Mouse (Mus musculus) liver, embryonic 11.5 days (tissue): ENCODE data around the gene Sema3b. TPM values are rescaled to one million over a fixed set of nuclear protein-coding genes. Genes with fewer than 3 reads are reported as not detected.

ENCODE experiments used
- ATAC-seq: fragments of 200-750 bp; cut with Nextera tagmentation; replicated peaks from 2 replicates; pipeline ENCODE4 v1.8.0; 2017; ENCODE audit warnings: moderate number of reproducible peaks, mild to moderate bottlenecking, moderate TSS enrichment, moderate library complexity; ENCODE audit not compliant: low FRiP score
- DNase-seq: peaks from one replicate; pipeline ENCODE4 v3.0.0-alpha.2; 2017; ENCODE audit warnings: low spot score
- H3K27ac ChIP-seq: fragments of 300-500 bp; sonication (generic); 2 replicates; pipeline ENCODE4 v1.5.1; 2014; ENCODE audit warnings: mild to moderate bottlenecking, low read depth, low read length, control low read depth
- H3K27me3 ChIP-seq: fragments of 300-500 bp; sonication (generic); replicated peaks from 2 replicates; pipeline ENCODE4 v1.6.1; 2014; ENCODE audit warnings: low read length, mixed read lengths; ENCODE audit not compliant: control insufficient read depth, insufficient read depth
- H3K36me3 ChIP-seq: fragments of 300-500 bp; sonication (generic); 2 replicates; pipeline ENCODE4 v1.6.1; 2014; ENCODE audit warnings: mild to moderate bottlenecking, low read length, moderate library complexity, mixed read lengths; ENCODE audit not compliant: control insufficient read depth, insufficient read depth
- H3K4me1 ChIP-seq: fragments of 300-500 bp; sonication (generic); replicated peaks from 2 replicates; pipeline ENCODE4 v1.6.1; 2014; ENCODE audit warnings: low read length, mixed read lengths; ENCODE audit not compliant: control insufficient read depth, insufficient read depth
- H3K4me2 ChIP-seq: fragments of 300-500 bp; sonication (generic); 2 replicates; pipeline ENCODE4 v1.6.1; 2014; ENCODE audit warnings: mild to moderate bottlenecking, control low read depth, moderate library complexity
- H3K4me3 ChIP-seq: fragments of 300-500 bp; sonication (generic); 2 replicates; pipeline ENCODE4 v1.5.1; 2014; ENCODE audit warnings: low read depth, low read length, control low read depth
- H3K9ac ChIP-seq: fragments of 300-500 bp; sonication (generic); 2 replicates; pipeline ENCODE4 v1.6.1; 2014; ENCODE audit warnings: low read depth, low read length, control low read depth
- H3K9me3 ChIP-seq: fragments of 300-500 bp; sonication (generic); 2 replicates; pipeline ENCODE4 v1.6.1; 2016; ENCODE audit warnings: low read length, inconsistent platforms, mixed read lengths; ENCODE audit not compliant: control insufficient read depth
- WGBS: fragments of 180-500 bp; shearing (Covaris S2); extraction: QIAGEN DNeasy Blood & Tissue Kit; methylation state at CpG from one replicate; pipeline ENCODE4 v1.1.7; 2014; 5-methylcytosine and 5-hydroxymethylcytosine counted together
- polyA plus RNA-seq: library from polyadenylated mRNA; unstranded; fragments of >200 nt; fragmentation: Nextera tagmentation; extraction: Ambion mirVana; gene quantifications from 2 replicates; pipeline ENCODE4 v1.2.1, GENCODE M21; 2014

The Sema3b gene
- polyA plus RNA-seq, 1 experiment from 2014 or later, result 0.63 TPM

GRCm38 (mm10) chr9:107646975-107647374 is 37.9 kb upstream of the Sema3b start:
- H3K4me1 ChIP-seq, result peaks cover 8% of the 10 kb centered on the region
- H3K9ac ChIP-seq, result no peak overlapping the region
- H3K27ac ChIP-seq, result no peak overlapping the region
- DNase-seq (no peak), ATAC-seq (no peak)
- H3K27me3 ChIP-seq, result no peaks in the 10 kb centered on the region
- no peak overlapping the region for H3K4me3 ChIP-seq
- 76% methylated on average over 6 of the region's 6 CpGs for WGBS
- no peaks in the 10 kb centered on the region for H3K9me3 ChIP-seq
- H3K4me2 ChIP-seq, result no peak overlapping the region
- H3K36me3 ChIP-seq, result no peaks in the 10 kb centered on the region

GRCm38 (mm10) chr9:107645577-107645976 is 36.5 kb upstream of the Sema3b start:
- no peak overlapping the region for H3K27ac ChIP-seq
- DNase-seq (peak; percentile 79), ATAC-seq (peak; percentile 74)
- 12% methylated on average over 5 of the region's 5 CpGs for WGBS
- no peak overlapping the region for H3K4me3 ChIP-seq
- H3K27me3 ChIP-seq, result no peaks in the 10 kb centered on the region
- H3K9ac ChIP-seq, result no peak overlapping the region
- H3K4me2 ChIP-seq, result 0 out of 2 replicates have a peak overlapping the region, but pooled peaks have one; percentile 70
- H3K4me1 ChIP-seq, result peaks cover 8% of the 10 kb centered on the region
- no peaks in the 10 kb centered on the region for H3K9me3 ChIP-seq
- H3K36me3 ChIP-seq, result no peaks in the 10 kb centered on the region

DNA sequence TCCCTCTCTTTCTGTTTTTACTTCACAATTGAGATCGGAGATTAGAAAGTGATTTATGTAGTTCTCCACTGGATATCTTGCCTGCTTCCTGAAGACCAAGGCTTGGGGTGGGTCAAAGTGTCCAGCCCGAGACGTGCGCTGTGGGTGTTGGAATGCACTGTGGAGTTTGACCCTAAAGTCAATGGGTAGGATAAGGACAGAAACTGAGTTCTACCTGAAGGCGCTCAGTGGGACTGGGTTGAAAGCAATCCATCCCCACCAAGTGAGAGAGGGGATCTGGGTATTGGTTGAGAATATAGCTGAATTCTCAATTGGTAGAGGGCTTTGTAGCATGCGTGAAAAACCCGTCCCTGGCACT is 36.1 kb upstream of the Sema3b start:
- Histone ChIP-seq H3K9me3 (no peaks in the 10 kb centered on the region), H3K27ac (no peak overlapping the region)

DNA sequence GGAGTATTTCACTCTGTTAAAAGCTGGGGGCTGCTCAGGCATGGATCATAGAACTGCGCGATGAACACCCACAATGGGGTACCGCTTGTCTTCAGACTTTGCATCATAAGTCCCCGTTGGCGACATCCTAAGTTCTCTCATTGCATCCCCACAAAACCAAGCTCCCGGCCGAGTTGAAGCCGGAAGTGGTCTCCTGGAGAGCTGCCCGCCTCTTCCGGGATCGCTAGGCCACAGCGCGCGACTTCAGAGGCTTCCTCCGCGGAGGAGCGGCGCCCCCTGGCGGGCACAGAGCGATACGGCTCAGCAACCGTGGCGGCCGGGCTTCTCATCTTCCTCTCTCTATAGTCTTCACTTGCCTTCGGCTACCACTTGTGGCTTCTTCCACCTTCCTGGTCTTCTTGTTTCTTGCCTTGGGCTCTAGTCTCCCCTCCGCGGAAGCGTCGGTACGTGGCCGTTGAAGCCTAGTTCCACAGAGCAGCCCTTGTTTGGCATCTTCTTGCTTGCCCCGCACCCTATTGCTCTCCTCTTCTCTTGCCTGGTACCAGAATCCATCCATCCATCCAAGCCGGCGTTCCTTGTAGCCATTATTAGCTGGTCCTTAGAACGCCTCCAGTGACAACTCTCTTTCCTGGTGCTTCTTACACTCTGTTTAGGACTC is 35.6 kb upstream of the Sema3b start:
- H3K27ac ChIP-seq, result 0 out of 2 replicates have a peak overlapping the region, but pooled peaks have one; percentile 3

More for the DNA sequence above, 36.1 kb upstream of the Sema3b start:
- peaks cover 8% of the 10 kb centered on the region for H3K4me1 ChIP-seq
- no peak for DNase-seq
- H3K4me2 ChIP-seq, result peak overlapping the region; percentile 70
- peak; percentile 8; the same call in 1 of the 2 replicates for ATAC-seq
- no peaks in the 10 kb centered on the region for H3K36me3 ChIP-seq
- H3K27me3 ChIP-seq, result no peaks in the 10 kb centered on the region
- 0 out of 2 replicates have a peak overlapping the region, but pooled peaks have one; percentile 56 for H3K9ac ChIP-seq
- H3K4me3 ChIP-seq, result no peak overlapping the region
- 47% methylated on average over 7 of the region's 7 CpGs for WGBS

DNA sequence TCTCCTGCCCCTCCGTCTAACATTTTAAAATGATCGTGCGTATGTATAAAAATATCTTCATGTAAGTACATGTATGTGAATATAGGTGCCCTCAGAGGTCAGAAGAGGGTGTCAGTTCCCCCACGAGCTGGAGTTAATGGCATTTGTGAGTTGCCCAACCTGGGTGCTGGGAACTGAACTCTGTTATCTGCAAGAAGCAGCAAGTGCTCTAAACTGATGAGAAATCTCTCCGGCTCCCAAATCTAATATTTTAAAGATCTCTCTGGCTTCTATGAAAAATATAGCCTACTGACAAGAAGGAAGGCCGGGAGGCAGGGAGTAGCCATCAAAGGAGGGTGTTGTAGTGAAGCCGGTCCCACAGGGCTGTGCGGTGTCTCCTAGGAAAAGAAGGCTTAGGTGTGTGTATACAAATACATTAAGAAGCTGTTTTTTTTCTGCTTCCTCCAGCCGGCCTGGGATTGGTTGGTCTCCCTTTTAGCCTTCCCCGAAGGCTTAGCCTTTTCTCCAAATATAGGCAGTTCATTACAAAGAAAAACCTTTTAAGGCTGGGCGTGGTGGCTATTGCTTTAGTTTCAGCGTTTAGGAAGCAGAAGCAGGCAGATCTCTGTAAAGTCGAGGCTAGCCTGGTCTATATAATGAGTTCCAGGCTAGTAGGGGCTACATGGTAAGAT is 34.6 kb upstream of the Sema3b start:
- H3K9me3 ChIP-seq, result no peaks in the 10 kb centered on the region
- H3K4me2 ChIP-seq, result peak overlapping the region; percentile 70
- H3K9ac ChIP-seq, result peak overlapping the region; percentile 73; the same call in 1 of the 2 replicates
- 75% methylated on average over 13 of the region's 13 CpGs for WGBS
- ATAC-seq (no peak), DNase-seq (no peak)
- H3K4me3 ChIP-seq, result peak overlapping the region; percentile 57
- peaks cover 8% of the 10 kb centered on the region for H3K4me1 ChIP-seq
- H3K27me3 ChIP-seq, result no peaks in the 10 kb centered on the region
- H3K36me3 ChIP-seq, result no peaks in the 10 kb centered on the region
- H3K27ac ChIP-seq, result no peak overlapping the region

More for the DNA sequence above, 35.6 kb upstream of the Sema3b start:
- H3K4me1 ChIP-seq, result peaks cover 8% of the 10 kb centered on the region
- WGBS, result 3% methylated on average over 35 of the region's 35 CpGs
- ATAC-seq (peak; percentile 83), DNase-seq (peak; percentile 90)
- peak overlapping the region; percentile 57 for H3K4me3 ChIP-seq
- no peaks in the 10 kb centered on the region for H3K36me3 ChIP-seq
- peak overlapping the region; percentile 73 for H3K9ac ChIP-seq
- no peaks in the 10 kb centered on the region for H3K27me3 ChIP-seq
- no peaks in the 10 kb centered on the region for H3K9me3 ChIP-seq
- H3K4me2 ChIP-seq, result peak overlapping the region; percentile 70

DNA sequence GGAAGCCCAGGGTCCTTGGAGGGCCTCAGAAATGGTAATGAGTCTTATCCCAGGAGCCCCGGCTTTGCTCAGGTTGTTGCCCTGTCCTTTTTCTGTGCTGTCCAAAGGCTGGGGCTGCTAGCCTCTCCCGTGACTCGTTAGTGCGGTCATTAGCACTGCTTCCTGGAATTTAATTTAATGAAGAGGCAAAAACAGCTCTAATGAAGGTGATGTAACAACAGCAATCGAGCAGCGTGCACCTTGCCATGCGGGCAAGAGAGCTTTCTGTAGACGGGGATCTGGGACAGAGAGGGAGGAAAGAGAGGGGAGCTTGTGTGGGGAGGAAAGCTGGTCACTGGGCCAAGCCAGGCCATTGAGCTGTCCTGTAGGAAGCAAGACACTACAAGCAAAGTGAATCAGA is 32.6 kb upstream of the Sema3b start:
- H3K9me3 ChIP-seq, result no peaks in the 10 kb centered on the region
- no peak overlapping the region for H3K4me2 ChIP-seq
- no peak overlapping the region for H3K9ac ChIP-seq
- no peak overlapping the region for H3K4me3 ChIP-seq
- peaks cover 8% of the 10 kb centered on the region for H3K4me1 ChIP-seq
- no peaks in the 10 kb centered on the region for H3K27me3 ChIP-seq
- no peak for DNase-seq
- H3K36me3 ChIP-seq, result no peaks in the 10 kb centered on the region
- 78% methylated on average over 8 of the region's 8 CpGs for WGBS
- no peak for ATAC-seq
- H3K27ac ChIP-seq, result no peak overlapping the region

GRCm38 (mm10) chr9:107640257-107640772 is 31.3 kb upstream of the Sema3b start:
- Histone ChIP-seq H3K4me3 (no peak overlapping the region), H3K4me2 (peak overlapping the region; percentile 14), H3K27ac (no peak overlapping the region; the same call in 1 of the 2 replicates), H3K4me1 (peaks cover 14% of the 10 kb centered on the region), H3K9me3 (no peaks in the 10 kb centered on the region), H3K36me3 (no peaks in the 10 kb centered on the region), H3K9ac (no peak overlapping the region), H3K27me3 (no peaks in the 10 kb centered on the region)
- 24% methylated on average over 8 of the region's 8 CpGs for WGBS
- no peak for ATAC-seq
- DNase-seq, result no peak

DNA sequence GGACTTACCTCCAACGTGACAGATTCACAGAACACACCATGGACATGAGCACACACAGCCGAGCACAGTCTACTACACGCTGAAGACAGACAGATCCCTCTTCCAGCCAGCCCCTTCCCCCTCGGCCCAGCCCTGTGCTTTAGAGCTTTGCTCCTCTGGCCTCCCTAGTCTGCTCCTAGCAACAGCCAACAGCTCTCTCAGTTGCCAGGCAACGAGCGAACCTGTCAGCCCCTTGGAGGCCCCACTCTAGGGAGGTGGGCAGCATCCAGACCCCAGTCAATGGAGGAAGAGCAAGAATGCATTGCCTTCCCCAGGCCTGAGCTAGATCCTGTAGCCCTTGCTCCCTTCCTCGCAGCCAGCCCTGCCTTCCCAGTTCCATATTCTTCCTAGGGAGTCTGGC is 28.0 kb upstream of the Sema3b start:
- no peak overlapping the region for H3K9ac ChIP-seq
- no peak overlapping the region for H3K4me3 ChIP-seq
- no peak overlapping the region for H3K4me2 ChIP-seq
- no peaks in the 10 kb centered on the region for H3K36me3 ChIP-seq
- ATAC-seq, result no peak
- H3K27me3 ChIP-seq, result no peaks in the 10 kb centered on the region
- no peak for DNase-seq
- WGBS, result 58% methylated on average over 7 of the region's 7 CpGs
- peaks cover 16% of the 10 kb centered on the region for H3K4me1 ChIP-seq
- no peaks in the 10 kb centered on the region for H3K9me3 ChIP-seq
- H3K27ac ChIP-seq, result peak overlapping the region; percentile 27; the same call in 1 of the 2 replicates
